Mouse (Mus musculus) G1E (cell line): ENCODE data around the gene AC134908.4. TPM values are rescaled to one million over a fixed set of nuclear protein-coding genes. Genes with fewer than 3 reads are reported as not detected.

Experiments
- ATAC-seq: 2 replicates; pipeline ENCODE4 v1.8.0; 2016; ENCODE audit warnings: mild to moderate bottlenecking; ENCODE audit not compliant: insufficient number of reproducible peaks, poor library complexity, low FRiP score, severe bottlenecking; ENCODE audit errors: extremely low read depth
- DNase-seq: peaks from one replicate; pipeline ENCODE4 v3.0.0; 2012; ENCODE audit warnings: low spot score
- H3K27me3 ChIP-seq: 2 replicates; pipeline ENCODE4 v1.6.1; 2012; ENCODE audit warnings: mild to moderate bottlenecking, low read length, inconsistent platforms; ENCODE audit not compliant: insufficient read depth
- H3K36me3 ChIP-seq: replicated peaks from 2 replicates; pipeline ENCODE3; 2012; ENCODE audit warnings: mild to moderate bottlenecking, inconsistent platforms
- H3K4me1 ChIP-seq: 2 replicates; pipeline ENCODE4 v1.6.1; 2012; ENCODE audit warnings: low read depth, low read length, inconsistent platforms, mixed read lengths; ENCODE audit not compliant: insufficient read depth
- H3K4me3 ChIP-seq: 2 replicates; pipeline ENCODE4 v1.5.1; 2012; ENCODE audit warnings: low read depth, mild to moderate bottlenecking, inconsistent platforms, low read length, moderate library complexity, mixed read lengths
- H3K9me3 ChIP-seq: replicated peaks from 2 replicates; pipeline ENCODE4 v1.6.1; 2012; ENCODE audit warnings: inconsistent platforms
- CTCF ChIP-seq: IDR thresholded peaks from 2 replicates; pipeline ENCODE4 v1.5.1; 2012; ENCODE audit warnings: low read depth, low read length, inconsistent platforms, mixed read lengths
- GATA1 ChIP-seq: IDR thresholded peaks from 2 replicates; pipeline ENCODE4 v1.6.1; 2012; ENCODE audit warnings: borderline replicate concordance, low read length, inconsistent platforms, mixed read lengths
- GATA2 ChIP-seq: IDR thresholded peaks from 2 replicates; pipeline ENCODE4 v1.6.1; 2012; ENCODE audit warnings: low read depth, low read length, inconsistent platforms, borderline replicate concordance
- POLR2AphosphoS5 ChIP-seq: IDR thresholded peaks from 2 replicates; pipeline ENCODE4 v1.6.1; 2012; ENCODE audit warnings: low read depth, low read length, inconsistent platforms; ENCODE audit not compliant: insufficient replicate concordance
- TAL1 ChIP-seq: conservative IDR thresholded peaks from 2 replicates; pipeline ENCODE4 v1.6.1; 2012; ENCODE audit warnings: low read depth, low read length, inconsistent platforms, mixed read lengths
- polyA plus RNA-seq: library from polyadenylated mRNA; stranded (reverse); fragments of >175 nt; gene quantifications from 2 replicates; pipeline ENCODE4 v1.2.3, GENCODE M21; 2012
- total RNA-seq, 2 experiments: library from RNA; stranded (forward) in 1 of 2; stranded (reverse) in 1 of 2; fragments of 200-1000 nt in 1 of 2; fragments of >200 nt in 1 of 2; fragmentation: Nextera tagmentation in 1 of 2; gene quantifications; 2 replicates each; pipeline ENCODE4 v1.2.3; 2014 to 2017

The AC134908.4 gene
- total and polyA plus RNA-seq, 3 experiments, result not detected

DNA sequence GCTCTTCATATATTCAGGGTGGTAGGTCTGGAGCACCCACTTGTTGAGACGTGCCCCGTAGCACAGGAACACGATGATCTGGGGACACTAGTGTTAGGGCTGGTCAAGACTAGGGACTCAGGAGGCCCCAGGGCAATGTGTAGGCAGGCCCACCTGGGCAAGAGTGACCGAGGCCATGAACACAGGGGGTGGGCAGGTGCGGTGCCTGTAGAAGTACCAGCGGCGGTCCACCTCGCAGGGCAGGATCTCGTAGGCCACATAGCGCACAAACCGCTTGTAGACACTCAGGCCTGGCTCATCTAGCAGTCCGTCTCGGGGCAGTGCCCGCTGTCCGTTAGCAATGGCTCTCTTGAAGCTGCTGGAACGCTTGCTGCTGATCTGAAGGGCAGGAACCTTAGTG, 40.4 kb upstream of the AC134908.4 start:
- no peaks in the 10 kb centered on the region for H3K9me3 ChIP-seq
- peaks cover 84% of the 10 kb centered on the region for H3K36me3 ChIP-seq
- TF ChIP-seq TAL1, result no peak
- TF ChIP-seq GATA1, result no peak
- no peak for TF ChIP-seq GATA2
- no peak for TF ChIP-seq CTCF
- TF ChIP-seq POLR2AphosphoS5, result no peak
- ATAC-seq (no peak), DNase-seq (no peak)
- H3K27me3 ChIP-seq, result no peaks in the 10 kb centered on the region
- peaks cover 83% of the 10 kb centered on the region for H3K4me1 ChIP-seq
- H3K4me3 ChIP-seq, result peak overlapping the region; percentile 81; the same call in 1 of the 2 replicates

DNA sequence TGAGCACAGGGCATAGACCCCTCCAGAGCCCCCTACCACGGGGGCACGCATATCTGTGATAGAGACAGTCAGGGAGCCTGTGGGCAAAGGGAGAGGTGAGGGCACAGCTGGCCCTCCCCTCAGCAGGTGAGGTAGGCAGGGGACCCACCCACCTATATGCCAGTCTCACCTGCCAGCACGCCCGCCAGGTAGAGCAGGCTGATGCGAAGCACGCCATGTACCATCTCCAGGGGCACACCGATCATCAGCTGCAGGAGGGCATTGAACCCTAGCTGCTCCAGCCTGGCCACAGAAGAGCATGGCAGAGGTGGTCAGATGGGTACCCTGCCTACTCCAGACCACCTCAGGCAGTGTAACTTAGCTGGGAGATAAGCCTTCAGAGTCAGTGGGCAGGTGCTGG, 39.8 kb upstream of the AC134908.4 start:
- Histone ChIP-seq H3K27me3 (no peaks in the 10 kb centered on the region), H3K36me3 (peaks cover 84% of the 10 kb centered on the region), H3K9me3 (no peaks in the 10 kb centered on the region), H3K4me1 (peaks cover 83% of the 10 kb centered on the region), H3K4me3 (peak overlapping the region; percentile 81)
- no peak for DNase-seq
- no peak for ATAC-seq
- TF ChIP-seq CTCF, result no peak
- no peak for TF ChIP-seq POLR2AphosphoS5
- no peak for TF ChIP-seq GATA2
- TF ChIP-seq GATA1, result no peak
- no peak for TF ChIP-seq TAL1

DNA sequence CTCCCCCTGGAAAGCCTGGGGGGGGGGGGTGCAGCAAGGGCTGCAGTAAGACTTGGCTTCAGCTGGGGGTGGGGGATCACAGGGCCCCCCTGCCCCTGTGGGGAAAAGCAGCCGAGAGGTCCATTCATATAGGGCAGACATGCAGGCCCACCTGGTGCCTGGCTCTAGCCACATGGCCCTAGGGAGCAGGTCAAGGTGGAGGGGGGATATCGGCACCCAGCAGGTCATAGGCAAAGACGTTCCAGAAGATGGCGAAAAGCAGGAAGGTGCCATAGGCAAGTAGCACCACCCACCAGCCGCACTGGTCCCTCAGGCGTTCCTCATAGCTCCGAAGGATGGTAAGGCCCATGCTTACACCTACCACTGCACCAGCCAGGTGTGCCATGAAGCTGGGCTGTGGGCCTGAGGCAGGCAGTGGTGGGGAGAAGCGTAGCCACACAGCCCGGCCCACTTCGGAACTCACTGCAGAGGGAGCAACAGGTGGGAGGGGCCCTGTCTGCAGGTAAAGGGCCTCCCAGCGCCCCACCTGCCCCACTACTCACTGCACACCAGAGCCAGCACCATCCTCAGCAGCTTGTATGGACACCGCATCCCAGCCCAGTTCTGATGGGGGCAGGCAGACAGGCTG, 39.2 kb upstream of the AC134908.4 start:
- peaks cover 84% of the 10 kb centered on the region for H3K36me3 ChIP-seq

DNA sequence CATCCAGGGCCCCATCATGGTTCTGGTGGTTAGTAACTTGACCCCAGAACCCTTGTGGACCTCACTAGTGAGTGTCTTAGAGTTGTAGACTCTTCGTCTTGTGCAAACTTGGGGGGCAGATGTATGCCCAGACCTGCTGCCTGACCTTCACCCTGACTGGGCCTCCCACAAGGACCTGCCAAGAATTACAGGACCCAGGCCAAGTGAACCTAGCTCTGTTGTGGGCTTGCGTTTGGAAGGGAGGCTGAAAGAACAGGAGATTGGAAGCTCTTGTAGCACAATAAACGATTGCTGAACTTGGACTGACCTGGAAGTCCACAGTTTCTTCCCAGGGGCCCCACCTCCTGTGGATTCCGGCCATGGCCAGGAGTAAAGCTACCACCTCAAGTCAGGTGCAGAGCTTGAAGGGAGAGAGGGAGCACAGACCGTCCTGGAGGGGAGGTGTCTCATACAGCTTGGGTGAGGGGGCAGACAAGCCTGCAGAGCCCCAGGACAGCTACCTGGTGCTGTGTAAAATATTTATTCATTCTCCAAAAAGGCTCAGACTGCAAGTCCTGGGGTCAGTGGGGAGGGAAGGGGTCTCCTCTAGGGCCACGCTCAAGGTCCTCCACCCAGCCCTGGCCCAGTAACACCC, 38.6 kb upstream of the AC134908.4 start:
- no peaks in the 10 kb centered on the region for H3K27me3 ChIP-seq
- peak overlapping the region; percentile 81 for H3K4me3 ChIP-seq
- ATAC-seq, result no peak
- peaks cover 82% of the 10 kb centered on the region for H3K4me1 ChIP-seq
- H3K36me3 ChIP-seq, result peaks cover 84% of the 10 kb centered on the region
- DNase-seq, result no peak
- TF ChIP-seq TAL1 (no peak), CTCF (no peak), POLR2AphosphoS5 (no peak), GATA2 (no peak), GATA1 (no peak)
- H3K9me3 ChIP-seq, result no peaks in the 10 kb centered on the region

More for the DNA sequence above, 39.2 kb upstream of the AC134908.4 start:
- no peak for DNase-seq
- no peak for TF ChIP-seq CTCF
- no peak for TF ChIP-seq TAL1
- no peak for TF ChIP-seq GATA2
- TF ChIP-seq POLR2AphosphoS5, result no peak
- TF ChIP-seq GATA1, result no peak
- Histone ChIP-seq H3K4me3 (peak overlapping the region; percentile 81), H3K9me3 (no peaks in the 10 kb centered on the region), H3K4me1 (peaks cover 82% of the 10 kb centered on the region), H3K27me3 (no peaks in the 10 kb centered on the region)
- ATAC-seq, result no peak

DNA sequence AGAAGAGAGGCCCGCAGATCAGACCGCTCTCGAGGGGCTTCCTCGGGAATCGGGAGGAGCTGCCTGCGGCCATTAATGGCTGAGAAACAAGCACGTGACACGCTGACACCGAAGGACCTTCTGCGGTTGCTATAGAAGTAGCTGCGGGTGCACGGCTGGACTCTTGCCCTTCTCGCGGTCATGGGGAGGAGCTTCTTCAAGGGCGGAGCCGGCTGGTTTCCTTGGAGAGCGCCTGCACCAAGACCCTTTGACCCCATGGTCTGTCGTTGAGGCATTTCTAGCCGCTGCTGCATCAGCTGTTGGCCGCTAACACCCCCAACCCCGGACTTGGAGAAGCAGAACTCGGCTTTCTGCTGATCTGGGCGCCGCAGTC, 37.8 kb upstream of the AC134908.4 start, which contains the start of gene Stub1:
Gene Stub1 (minus strand): TSS at position 114 of the 373 bp plus-strand sequence.
- peaks cover 84% of the 10 kb centered on the region for H3K4me1 ChIP-seq
- peaks cover 85% of the 10 kb centered on the region for H3K36me3 ChIP-seq
- no peaks in the 10 kb centered on the region for H3K9me3 ChIP-seq
- H3K4me3 ChIP-seq, result peak within 1 kb of the TSS; percentile 81
- TF ChIP-seq GATA2, result no peak
- TF ChIP-seq POLR2AphosphoS5, result no peak
- no peak for TF ChIP-seq CTCF
- H3K27me3 ChIP-seq, result no peaks in the 10 kb centered on the region
- DNase-seq (peak; percentile 73), ATAC-seq (peak; percentile 61)

DNA sequence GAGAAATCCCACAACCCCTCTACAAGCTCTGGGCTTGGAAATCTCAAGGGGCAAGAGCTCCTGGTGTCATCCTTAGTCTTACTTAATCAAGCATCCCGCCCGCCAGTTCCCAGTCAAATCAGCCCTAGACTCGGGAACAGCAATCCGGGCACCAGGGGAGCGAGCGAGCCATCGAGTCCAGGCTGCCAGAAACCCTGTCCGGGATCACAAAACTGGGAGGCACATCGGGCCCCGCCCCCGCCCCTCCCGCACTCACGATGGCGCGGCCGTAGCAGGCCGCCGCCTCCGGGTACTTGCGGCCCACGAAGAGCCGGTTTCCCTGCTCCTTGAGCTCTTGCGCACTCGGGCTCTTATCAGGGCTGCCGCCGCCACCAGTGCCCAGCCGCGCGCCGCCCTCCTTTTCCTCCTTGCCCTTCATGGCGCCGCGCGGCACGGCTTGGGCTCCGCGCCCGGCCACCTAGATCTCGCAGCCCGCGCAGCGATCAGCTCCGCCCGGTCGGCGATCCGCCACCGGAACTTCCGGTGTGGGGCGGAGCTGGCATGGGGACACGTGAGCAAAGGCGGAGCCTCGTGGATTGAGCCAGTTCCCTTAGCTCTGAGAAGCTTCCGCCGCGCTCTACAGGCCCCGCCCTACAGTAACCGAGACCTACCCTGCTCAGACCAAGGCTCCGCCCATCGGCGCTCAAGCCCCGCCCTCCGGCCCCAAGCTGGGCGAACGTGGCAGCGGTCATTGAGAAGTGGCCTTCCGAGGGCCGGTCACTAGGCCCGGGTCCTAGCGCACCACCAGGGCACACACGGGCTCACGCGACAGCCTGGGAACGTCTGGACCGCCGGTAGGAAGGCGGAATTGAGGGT, 37.2 kb upstream of the AC134908.4 start:
- no peak for TF ChIP-seq GATA2
- H3K4me3 ChIP-seq, result peak overlapping the region; percentile 81
- DNase-seq (peak; percentile 99), ATAC-seq (peak; percentile 92)
- H3K4me1 ChIP-seq, result peaks cover 83% of the 10 kb centered on the region
- H3K36me3 ChIP-seq, result peaks cover 85% of the 10 kb centered on the region
- H3K27me3 ChIP-seq, result no peaks in the 10 kb centered on the region
- H3K9me3 ChIP-seq, result no peaks in the 10 kb centered on the region
